Mouse (Mus musculus) neutrophil, adult 5-6 weeks (primary cell): ENCODE measurements around the gene Gm9573. TPM values are rescaled to one million over a fixed set of nuclear protein-coding genes. Genes with fewer than 3 reads are reported as not detected.

Experiments
- ATAC-seq: fragments of 151-379, 151-347 bp; 2 replicates; pipeline ENCODE4 v1.8.0; 2017; ENCODE audit warnings: mild to moderate bottlenecking, moderate TSS enrichment; ENCODE audit not compliant: insufficient number of reproducible peaks, poor library complexity, low FRiP score, severe bottlenecking; ENCODE audit errors: extremely low read depth
- total RNA-seq: library from RNA; stranded (forward); fragments of 200-1000 nt; gene quantifications from 2 replicates; pipeline ENCODE4 v1.2.3, GENCODE M21; 2017

Gene Gm9573
- total RNA-seq, 1 experiment from 2014 or later: 3.3 TPM

DNA sequence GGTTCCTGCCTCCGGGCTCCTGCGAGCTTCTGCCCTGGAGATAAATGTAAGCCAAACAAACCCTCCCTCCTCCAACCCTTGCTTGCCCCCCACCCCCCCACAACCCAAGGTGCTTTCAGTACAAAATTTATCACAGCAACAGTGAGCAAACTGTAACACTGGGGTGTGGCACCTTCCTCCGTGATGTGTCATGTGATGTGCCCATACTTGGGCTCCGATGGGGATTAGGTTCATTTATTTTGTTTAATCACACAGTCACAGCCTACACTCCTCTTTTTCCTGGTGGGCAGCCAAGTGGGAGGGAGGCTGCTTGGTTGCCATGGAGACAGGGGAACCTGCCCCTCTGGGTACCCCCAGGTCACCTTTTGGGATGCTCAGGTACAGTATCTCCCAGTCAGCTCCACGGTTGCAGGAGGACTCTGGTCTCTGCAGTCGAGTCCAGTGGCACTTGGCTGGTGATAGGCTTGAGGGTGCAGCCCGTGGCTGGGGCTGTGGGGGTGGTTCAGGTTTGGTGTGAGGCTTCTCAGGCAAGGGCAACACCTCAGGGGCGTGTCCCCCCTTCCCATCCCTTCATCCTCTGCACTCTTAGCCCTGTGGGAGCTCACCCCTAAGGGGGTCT, 24.6 kb downstream of the Gm9573 start:
- ATAC-seq: no peak

DNA sequence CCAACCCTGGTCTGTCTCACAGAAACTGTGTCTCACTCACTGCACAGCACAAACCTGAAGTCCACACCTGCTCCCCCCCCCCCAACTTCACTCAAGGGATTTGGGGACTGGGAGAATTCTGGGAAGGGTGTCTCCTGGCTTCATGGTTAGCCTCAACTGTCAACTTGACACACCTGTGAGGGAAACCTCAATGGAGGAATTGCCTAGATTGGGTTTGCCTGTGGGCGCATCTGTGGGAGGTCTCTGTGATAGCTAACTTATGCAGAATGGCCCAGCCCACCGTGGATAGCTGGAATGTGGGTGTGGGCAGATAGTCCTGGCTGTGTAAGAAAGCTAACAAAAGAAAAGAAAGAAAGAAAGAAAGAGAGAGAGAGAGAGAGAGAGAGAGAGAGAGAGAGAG, 25.2 kb downstream of the Gm9573 start, which contains the start of gene Sfta2:
Gene Sfta2 (plus strand): TSS at position 301 of the 400 bp plus-strand sequence.
- no peak for ATAC-seq

DNA sequence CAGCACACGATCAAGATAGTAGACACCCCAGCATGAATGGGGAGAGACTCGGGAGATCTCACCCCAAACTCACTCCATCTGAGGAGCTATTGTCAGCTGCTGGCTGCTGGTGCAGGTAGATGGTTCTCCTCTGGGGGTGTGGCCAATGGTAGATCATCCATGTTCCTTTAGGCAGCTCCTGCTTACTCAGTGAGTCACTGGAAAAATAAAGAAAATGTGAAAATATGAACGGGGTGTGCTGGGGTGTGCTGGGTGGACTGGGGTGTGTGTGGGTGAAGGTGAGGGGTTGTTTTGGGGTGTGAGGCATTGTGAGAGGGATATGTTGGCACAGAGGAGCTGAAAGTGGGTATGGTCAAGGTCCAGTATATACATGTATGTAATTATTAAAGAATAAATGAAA, 29.0 kb downstream of the Gm9573 start:
- ATAC-seq: no peak

DNA sequence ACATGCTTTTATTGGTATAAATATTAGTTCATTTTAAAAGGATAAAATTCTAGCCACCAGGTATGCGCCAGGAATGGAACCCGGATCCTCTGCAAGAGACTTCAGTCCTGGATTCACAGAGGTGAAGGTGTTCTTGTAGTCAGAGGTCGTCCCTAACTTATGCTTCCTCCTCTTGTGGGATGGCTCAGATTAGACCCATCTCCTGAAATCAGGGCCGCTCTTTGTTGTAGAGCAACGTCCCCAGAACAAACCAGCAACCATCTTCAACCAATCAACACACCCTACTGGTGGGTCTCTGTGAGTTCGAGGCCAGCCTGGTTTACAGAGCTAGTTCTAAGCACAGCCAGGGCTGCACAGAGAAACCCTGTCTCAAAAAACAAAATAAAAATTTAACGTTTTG, 32.0 kb downstream of the Gm9573 start:
- ATAC-seq: no peak

DNA sequence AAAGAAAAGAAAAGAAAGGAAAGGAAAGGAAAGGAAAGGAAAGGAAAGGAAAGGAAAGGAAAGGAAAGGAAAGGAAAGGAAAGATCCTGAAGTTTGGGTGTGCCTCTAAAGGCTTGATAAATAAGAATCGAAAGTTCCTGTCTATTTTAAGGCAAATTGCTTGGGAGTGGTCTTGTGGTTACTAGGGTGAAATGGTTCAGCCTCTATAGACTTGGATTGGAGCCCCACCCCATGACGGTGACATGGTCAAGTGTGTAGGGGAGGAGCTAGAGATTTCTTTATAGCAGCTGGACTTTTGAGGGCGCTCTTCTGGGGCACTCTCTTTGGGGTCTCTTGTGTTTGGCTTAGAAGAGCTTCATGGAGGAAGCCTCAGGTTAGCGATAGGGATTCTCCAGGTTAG, 32.7 kb downstream of the Gm9573 start:
- ATAC-seq: no peak

DNA sequence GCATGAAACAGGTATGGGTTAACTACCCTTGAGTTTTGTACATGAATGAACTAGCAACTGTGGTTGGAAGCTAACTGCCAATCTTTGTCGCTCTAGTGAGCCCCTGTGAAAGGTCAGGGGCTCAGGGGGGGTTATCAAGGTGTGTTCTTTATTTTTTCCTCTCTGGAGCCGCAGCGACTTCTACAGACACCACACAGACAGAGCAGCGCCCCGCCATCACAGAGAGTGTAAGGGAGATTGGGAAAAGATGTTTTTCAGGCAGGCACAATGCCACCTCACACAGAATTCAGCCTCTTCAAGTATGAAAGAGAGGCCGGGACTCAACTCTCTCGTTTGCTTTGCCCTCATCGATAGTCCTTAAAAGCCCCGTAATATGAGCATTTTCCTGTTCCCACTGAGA, 34.3 kb downstream of the Gm9573 start:
- ATAC-seq: no peak

DNA sequence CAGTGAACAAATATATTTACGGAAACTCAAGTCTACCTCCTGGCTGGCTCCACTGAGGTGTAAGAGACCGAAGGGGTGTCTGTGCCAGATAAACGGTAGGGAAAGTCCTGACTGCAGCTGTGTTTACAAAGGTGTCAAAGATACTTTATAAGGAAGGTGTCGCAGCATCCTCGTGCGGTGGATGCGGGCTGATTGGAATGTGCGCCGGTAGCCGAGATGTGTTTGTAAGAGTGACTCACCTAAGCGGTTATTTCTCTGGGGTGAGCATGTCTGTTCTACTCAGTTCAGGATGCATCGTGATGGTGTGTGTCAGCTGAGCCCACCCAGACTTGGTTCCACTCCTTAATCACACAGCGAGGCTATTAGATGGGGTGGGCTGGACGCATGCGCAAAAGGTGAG, 34.7 kb downstream of the Gm9573 start:
- ATAC-seq: no peak

DNA sequence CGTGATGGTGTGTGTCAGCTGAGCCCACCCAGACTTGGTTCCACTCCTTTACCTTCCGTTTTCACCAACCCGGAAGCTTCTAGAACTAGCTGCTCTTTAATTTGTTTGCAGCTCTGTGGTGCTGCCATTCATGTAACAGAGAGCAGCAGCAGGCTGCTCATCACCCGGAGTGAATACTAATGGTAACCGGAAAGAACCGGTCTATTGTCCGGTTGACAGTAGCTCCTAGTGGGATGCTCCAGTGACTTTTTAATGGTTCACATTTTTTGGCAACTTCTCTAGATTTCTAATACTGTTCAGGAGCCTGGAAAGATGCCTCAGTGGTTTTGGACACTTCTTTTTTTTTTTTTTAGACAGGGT, 35.2 kb downstream of the Gm9573 start:
- ATAC-seq: no peak

DNA sequence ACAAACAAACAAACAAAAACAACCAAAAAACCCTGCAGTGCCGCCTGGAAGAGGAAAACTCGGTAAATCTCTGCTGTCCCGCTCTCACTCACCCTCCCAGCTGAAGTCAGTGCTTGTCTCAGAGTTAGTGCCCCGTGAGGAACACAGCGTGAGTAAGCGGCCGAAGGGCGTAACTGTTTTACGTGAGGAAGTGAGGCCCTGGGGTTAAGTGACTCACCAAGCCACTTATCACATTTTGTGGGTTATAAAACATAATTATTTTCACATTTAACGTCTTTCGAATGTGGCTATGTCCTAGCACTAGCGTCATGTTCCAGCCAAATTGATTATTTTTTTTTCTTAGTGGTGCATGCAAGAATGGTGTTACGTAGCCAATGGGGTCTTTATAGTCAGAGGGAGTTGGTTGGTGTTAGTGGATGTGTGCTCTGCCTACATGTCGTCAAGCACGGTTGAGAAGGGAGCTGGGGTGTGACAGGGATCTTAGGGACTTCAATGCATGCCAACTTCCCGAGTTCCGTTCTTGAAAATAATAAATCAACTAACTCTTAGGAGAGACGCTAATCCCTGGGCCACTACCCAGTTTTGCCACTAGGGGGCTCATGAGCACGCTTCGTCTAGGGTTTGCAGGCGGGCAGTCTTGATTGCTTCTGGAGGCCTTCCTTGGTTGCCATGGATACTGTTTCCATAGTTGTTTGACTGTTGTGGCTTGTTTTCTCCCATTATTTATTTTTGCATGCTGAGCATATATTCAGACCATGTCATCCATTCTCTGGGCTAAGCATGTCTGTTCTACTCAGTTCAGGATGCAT, 35.8 kb downstream of the Gm9573 start:
- ATAC-seq: peak; percentile 46; the same call in 1 of the 2 replicates

DNA sequence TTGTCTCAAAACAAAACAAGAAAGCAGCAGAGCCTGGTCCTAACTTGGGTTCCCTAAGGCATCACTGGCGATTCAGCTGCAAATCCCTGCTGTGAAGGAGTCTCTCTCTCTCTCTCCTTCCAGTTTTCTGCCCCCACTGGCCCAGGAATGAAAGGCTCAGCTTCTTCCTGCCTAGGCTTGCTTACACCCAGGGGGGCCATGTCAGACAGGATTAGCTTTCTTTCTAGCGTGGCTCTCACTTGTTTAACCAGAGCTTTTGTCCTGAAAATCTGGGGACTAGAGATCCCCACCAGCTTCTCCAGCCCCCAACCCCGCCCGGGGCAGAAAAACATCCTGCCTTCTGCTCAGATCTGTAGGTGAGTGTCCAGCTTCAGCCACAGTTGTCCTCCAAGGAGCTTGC, 38.0 kb downstream of the Gm9573 start:
- no peak for ATAC-seq

DNA sequence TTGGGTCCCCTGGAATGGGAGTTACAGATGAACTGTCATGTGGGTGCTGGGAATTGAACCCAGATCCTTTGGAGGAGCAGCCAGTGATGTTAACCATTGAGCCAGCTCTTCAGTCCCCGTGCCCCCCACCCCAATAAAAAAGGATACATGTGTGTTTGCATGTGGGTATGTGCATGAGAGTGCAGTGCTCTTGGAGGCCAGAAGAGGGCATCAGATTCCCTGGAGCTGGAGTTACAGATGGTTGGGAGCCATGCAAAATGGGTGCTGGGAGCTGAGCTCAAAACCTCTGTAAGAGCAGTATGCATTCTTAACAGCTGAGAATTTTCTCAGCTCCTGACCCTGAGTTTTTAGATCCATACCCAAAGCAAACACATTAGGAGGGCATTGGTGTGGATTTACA, 39.1 kb downstream of the Gm9573 start:
- no peak for ATAC-seq

DNA sequence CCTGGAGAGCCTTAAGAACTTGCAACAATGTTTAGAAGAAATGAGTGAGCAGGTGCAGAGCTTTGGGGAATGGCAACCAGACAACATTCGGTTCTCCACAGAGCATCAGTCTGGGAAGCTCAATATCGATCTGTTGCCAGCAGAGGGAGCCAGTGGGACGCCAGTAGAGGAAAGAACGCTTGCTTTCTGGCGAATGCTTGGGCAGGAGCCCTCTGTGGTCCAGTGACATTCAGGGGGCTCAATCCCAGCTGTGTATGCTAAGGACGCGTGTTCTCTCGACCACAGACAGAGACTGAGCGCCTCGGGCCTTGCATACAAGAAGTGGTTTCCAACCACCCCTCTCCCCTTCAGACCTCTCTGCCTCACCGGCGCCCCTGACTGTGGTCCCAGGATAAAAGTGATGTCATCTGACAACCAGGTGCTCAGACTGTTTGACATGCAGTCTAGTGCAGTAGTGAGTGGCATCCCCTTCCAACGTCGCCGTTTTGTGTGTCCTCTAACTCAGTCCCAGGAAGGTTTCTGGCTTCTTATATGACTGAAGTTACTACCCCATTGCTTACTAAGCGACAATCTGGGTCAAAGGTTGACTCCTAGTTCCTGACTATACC, 42.0 kb downstream of the Gm9573 start:
- peak; percentile 46; the same call in 1 of the 2 replicates for ATAC-seq

DNA sequence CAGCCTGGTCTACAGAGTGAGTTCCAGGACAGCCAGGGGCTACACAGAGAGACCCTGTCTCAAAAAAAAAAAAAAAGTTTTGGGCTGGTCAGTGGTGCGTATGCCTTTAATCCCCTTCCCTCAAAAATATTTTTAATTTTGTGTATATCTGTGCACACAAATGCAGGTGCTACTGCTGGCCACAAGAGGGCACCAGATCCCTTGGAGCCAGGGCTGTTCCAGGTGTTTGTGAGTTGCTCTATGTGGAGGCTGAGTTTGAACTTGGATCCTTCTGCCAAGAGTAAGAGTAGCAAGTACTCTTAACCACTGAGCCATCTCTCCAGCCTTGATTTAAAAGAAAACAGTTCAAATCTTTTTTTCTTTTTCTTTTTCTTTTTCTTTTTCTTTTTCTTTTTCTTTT, 43.5 kb downstream of the Gm9573 start:
- peak; percentile 37; the same call in 1 of the 2 replicates for ATAC-seq

DNA sequence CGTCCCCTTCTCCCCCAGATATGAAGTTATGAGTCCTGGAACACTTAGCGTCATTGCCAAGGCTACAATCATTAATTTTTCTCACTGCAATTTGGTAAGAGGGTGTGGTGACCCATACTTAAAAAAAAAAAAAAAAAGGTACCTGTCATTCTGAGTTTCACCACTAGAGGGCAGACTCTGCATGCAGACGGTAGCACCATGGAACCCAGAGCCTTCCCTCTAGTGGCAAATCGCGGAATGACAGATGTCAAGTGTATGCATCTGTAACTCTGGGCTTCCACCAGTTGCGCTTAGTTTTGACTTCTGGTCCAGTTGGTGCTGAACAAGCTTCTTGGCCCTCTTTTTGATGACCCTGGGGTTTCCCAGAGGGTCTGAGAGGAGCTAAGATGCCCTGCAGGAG, 48.2 kb downstream of the Gm9573 start:
- peak; percentile 87 for ATAC-seq

DNA sequence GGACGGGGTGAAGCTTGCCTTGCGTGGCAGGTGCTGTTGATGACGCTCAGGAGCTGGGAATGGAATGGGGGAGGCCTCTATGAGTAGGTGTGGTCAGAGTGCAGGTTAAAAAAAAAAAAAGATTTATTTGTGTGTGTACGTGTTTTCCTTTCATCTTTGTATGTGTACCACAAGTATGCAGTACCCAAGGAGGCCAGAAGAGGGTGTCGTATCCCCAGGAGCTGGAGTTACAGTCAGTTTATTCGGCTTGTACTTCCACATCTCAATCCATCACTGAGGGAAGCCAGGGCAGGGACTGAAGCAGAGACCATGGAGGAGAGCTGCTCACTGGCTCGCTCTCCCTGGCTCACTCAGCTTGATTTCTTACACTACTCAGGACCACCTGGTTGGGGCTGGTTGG, 55.0 kb downstream of the Gm9573 start:
- no peak for ATAC-seq

DNA sequence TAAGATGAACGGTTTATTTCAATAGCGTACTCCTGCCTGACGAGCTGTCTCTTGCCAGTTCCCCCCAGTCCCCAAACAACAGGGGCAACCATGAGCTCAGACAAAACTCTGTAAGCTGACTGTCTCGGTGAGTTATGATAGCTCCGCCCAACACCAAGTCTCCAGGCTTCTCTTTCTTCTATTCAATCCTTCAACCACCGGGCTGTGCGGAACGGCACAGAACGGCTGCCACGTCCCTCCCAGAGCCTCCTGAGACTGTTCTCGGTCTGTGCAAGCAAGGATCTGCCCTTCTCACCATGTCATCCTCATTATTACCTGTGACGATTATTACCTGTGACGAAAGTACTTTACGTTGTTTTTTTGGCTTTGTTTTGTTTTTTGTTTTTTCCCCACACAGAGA, 55.6 kb downstream of the Gm9573 start:
- no peak for ATAC-seq

DNA sequence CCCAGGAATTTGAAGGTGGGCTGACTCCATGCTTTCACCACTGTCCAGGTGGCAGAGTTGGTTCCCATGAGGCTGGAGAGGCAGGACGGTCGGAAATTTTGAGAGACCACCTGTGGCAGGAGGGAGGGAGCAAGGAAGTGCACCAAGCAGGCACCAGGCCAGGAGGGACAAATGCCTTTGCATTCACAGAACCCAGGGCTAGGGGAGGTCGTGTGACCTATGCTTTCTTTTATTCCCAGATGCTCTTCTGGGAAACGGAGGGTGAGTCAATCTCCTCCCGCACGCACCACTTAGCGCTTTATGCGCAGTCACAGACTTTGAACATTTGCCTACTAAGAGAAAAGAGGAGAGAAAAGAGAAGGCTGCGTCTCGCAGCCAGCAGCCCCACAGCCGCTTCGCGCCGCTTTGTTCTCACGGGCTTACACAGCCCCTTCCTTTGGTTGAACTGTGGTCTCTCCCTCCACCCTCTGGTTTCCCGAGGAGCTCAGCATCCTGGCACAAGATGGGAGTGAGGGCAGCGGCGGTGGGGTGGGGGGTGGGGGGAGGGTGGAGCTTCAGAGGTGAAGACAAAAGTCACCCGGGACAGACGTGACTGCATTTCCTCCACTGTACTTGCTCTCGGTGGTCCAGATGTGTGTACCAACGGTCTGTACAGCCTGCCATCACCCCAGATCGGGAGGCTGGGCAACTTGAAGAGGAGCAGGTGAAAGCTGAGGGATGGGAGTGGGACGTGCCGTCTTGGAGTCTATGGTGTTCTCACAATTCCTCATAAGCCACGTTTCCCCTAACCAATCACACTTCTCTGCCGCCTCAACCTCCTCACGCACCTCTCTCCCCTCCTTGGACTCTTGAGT, 57.1 kb downstream of the Gm9573 start:
- ATAC-seq: no peak
